Mouse (Mus musculus): Measurements from ENCODE around the gene Rsph1.

DNA sequence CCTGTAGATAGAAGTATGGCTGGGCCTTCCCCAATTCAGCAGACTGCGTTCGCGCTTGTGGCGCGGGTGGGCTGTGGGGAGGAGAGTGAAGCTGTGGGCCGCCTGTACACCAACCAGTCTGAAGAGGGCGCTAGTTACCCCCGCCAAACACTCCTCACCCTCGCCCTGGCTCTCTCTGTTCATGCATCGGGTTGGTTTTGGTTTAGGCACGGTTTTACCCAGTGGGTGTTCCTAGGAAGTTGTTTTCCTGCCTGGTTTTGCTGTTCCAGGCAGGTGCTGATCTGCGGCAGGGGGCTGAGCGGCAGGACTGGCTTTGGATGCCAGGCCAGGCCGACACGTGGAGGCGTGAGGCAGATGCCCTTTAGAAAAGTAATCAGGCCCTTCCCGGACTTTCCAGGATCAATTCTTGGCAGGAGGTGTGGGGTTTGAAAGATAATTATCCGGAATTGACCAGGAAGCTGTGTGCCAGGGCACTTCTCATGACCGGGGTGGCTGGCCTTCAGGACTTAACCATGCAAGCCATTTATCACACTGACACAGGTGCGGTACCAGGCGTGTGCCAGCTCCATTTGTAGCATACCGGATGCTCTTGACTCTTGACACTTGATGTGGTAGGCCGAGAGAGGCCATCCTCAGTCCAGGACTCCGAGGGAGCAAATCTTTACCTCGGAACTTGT is 18.2 kb upstream of the Rsph1 start:
- TF ChIP-seq CTCF (IDR thresholded peaks at IDR 0.05; ENCODE audit: low read depth) (no peak; the same call in 1 of the 2 replicates), EP300 (IDR thresholded peaks at IDR 0.05; ENCODE audit: low read depth) (no peak)
